Mouse (Mus musculus): ENCODE data around the gene Duxbl2.
"Not testable (repeated sequence)": the region's sequence is repeated elsewhere in the genome, so short reads cannot be mapped to it uniquely, and the experiment has no call there.

Gene Duxbl2

GRCm38 (mm10) chr14:26118150-26118549, at the start of gene Duxbl2:
Gene Duxbl2, plus strand, starts transcription at chr14:26118349.
- not testable (repeated sequence) for DNase-seq (ENCODE audit: low read depth)

- DNase-seq (ENCODE audit: low read depth): not testable (repeated sequence)
Observed at GRCm38 (mm10) chr14:26076620-26077390, 41.3 kb upstream of the Duxbl2 start.

- not testable (repeated sequence) for DNase-seq (ENCODE audit: low read depth)
Observed at GRCm38 (mm10) chr14:26081216-26081615, 36.9 kb upstream of the Duxbl2 start, which contains the start of gene Cphx2. Gene Cphx2, plus strand, starts transcription at chr14:26081516.

GRCm38 (mm10) chr14:26081997-26082396, 36.2 kb upstream of the Duxbl2 start, which contains the start of gene Cphx3:
Gene Cphx3, plus strand, starts transcription at chr14:26082297.
- DNase-seq (ENCODE audit: low read depth): not testable (repeated sequence)

- not testable (repeated sequence) for DNase-seq (ENCODE audit: low read depth)
Observed at GRCm38 (mm10) chr14:26097622-26098021, 20.5 kb upstream of the Duxbl2 start.

- DNase-seq (ENCODE audit: low read depth): not testable (repeated sequence)
Observed at GRCm38 (mm10) chr14:26118550-26119000, 426 bp downstream of the Duxbl2 start.

GRCm38 (mm10) chr14:26119095-26119494, 946 bp downstream of the Duxbl2 start:
- not testable (repeated sequence) for DNase-seq (ENCODE audit: low read depth)

GRCm38 (mm10) chr14:26147095-26147494, 28.9 kb downstream of the Duxbl2 start:
- DNase-seq (ENCODE audit: low read depth): not testable (repeated sequence)

GRCm38 (mm10) chr14:26156032-26156431, 37.9 kb downstream of the Duxbl2 start:
- DNase-seq (ENCODE audit: low read depth): not testable (repeated sequence)

- not testable (repeated sequence) for DNase-seq (ENCODE audit: low read depth)
Observed at GRCm38 (mm10) chr14:26161156-26161555, 43.0 kb downstream of the Duxbl2 start.

GRCm38 (mm10) chr14:26162423-26162822, 44.3 kb downstream of the Duxbl2 start:
- not testable (repeated sequence) for DNase-seq (ENCODE audit: low read depth)

- not testable (repeated sequence) for DNase-seq (ENCODE audit: low read depth)
Observed at GRCm38 (mm10) chr14:26165266-26165665, 47.1 kb downstream of the Duxbl2 start.

GRCm38 (mm10) chr14:26173955-26174354, 55.8 kb downstream of the Duxbl2 start:
- not testable (repeated sequence) for DNase-seq (ENCODE audit: low read depth)

GRCm38 (mm10) chr14:26175028-26175427, 56.9 kb downstream of the Duxbl2 start:
- not testable (repeated sequence) for DNase-seq (ENCODE audit: low read depth)
